Comparison of ENCODE assay signal across 1 mouse cellular context in the genomic region with DNA sequence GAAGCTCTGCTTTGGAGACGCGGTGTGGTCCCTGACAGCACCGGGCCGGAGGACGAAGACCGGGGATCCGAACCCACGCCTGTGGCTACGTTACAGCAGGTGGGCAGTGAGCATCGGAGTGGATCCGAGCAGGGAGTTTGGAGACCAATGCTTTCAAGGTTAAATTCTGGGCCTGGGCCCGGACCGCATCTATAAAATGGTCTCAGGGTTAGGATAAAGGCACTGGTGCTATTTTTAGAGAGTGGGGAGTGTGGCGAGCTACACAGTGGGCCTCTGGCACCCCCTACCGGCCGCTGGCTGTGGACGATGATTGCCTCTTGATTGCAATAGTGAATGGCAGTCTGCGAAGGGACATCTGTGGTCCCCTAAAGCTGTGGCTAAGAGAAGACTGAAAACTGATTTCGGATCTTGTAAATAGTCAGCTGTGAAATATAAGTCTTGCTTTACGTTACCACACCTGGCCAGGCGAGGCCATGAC.
TF ChIP-seq lines count a peak whose summit lies in the region.

A gene (plus strand): TSS at position 51 of the 478 bp plus-strand sequence.

TF ChIP-seq in CH12.LX, 34 proteins besides CTCF, POLR2A, EP300 and RAD21 (continued from another document):
- TF ChIP-seq RCOR1 (conservative IDR thresholded peaks at IDR 0.05; ENCODE audit: low read depth, low read length): no peak
- no peak for TF ChIP-seq IRF4 (IDR thresholded peaks at IDR 0.05; ENCODE audit: low read depth, low read length)
- no peak for TF ChIP-seq NELFE (IDR thresholded peaks at IDR 0.05; ENCODE audit: low read depth, low read length)
- no peak for TF ChIP-seq JUND (conservative IDR thresholded peaks at IDR 0.05; ENCODE audit: low read depth, low read length)
- no peak for TF ChIP-seq POLR2AphosphoS2 (IDR thresholded peaks at IDR 0.05; ENCODE audit: low read depth, low read length)
